8 mouse cellular contexts compared by ENCODE assay signal in genomic region chr4:125065517-125066307, GRCm38 (mm10). TPM values are rescaled to one million over a fixed set of nuclear protein-coding genes. Genes with fewer than 3 reads are reported as not detected.
DNase-seq lines count a peak whose midpoint lies in the region; ATAC-seq and TF ChIP-seq lines count a peak whose summit lies in the region.

TSS of gene Dnali1 (minus strand) at chr4:125065703.

- 0 out of 2 replicates have a peak, but pooled peaks cover 4% of the 10 kb centered on the region for H3K36me3 ChIP-seq in intestine, embryonic 16.5 days (ENCODE audit: control insufficient read depth, insufficient read depth, low read length)
- H3K36me3 ChIP-seq in liver, embryonic 13.5 days = peaks cover 29% of the 10 kb centered on the region
- H3K36me3 ChIP-seq in myocyte (ENCODE audit: control insufficient read depth, insufficient read depth) = peaks cover 17% of the 10 kb centered on the region
- H3K36me3 ChIP-seq in stomach, embryonic 16.5 days (ENCODE audit: control insufficient read depth, insufficient read depth, low read length) = peaks cover 4% of the 10 kb centered on the region; the same call in 1 of the 2 replicates

- peak within 1 kb of the TSS; percentile 65 for H3K27ac ChIP-seq in intestine, embryonic 16.5 days (ENCODE audit: low read length)
- H3K27ac ChIP-seq in liver, embryonic 13.5 days = peak within 1 kb of the TSS; percentile 66
- peak within 1 kb of the TSS; percentile 62 for H3K27ac ChIP-seq in stomach, embryonic 16.5 days (ENCODE audit: low read length)

- H3K9me3 ChIP-seq in intestine, embryonic 16.5 days (ENCODE audit: control insufficient read depth, low read length) = no peaks in the 10 kb centered on the region
- H3K9me3 ChIP-seq in liver, embryonic 13.5 days (replicated peaks) = no peaks in the 10 kb centered on the region
- no peaks in the 10 kb centered on the region for H3K9me3 ChIP-seq in stomach, embryonic 16.5 days (replicated peaks; ENCODE audit: control insufficient read depth, low read length)

- peaks cover 14% of the 10 kb centered on the region for H3K4me1 ChIP-seq in intestine, embryonic 16.5 days (ENCODE audit: control insufficient read depth, insufficient read depth, low read length)
- H3K4me1 ChIP-seq in liver, embryonic 13.5 days (replicated peaks) = peaks cover 26% of the 10 kb centered on the region
- H3K4me1 ChIP-seq in stomach, embryonic 16.5 days (ENCODE audit: control insufficient read depth, insufficient read depth, low read length) = peaks cover 9% of the 10 kb centered on the region

- DNase-seq in A20 (ENCODE audit: low read depth, low spot score) = peak; percentile 68
- peak; percentile 52 to 53 for DNase-seq in adrenal gland, adult 18-20 months (ENCODE audit: low spot score in 2 of 2)
- peak; percentile 52 for DNase-seq in embryo, embryonic 11.5 days (ENCODE audit: low read depth, low spot score)
- peak; percentile 71 to 74 for DNase-seq in heart, adult 18-20 months
- peak; percentile 63 for DNase-seq in liver, embryonic 13.5 days

- peaks cover 34% of the 10 kb centered on the region for H3K79me2 ChIP-seq in myocyte (ENCODE audit: control insufficient read depth, insufficient read depth)

- 1% methylated on average over 26 of the region's 26 CpGs for whole genome bisulfite sequencing in intestine, embryonic 16.5 days
- 1% methylated on average over 26 of the region's 26 CpGs for WGBS in liver, embryonic 13.5 days (ENCODE audit: insufficient replicate concordance)
- 2% methylated on average over 26 of the region's 26 CpGs for WGBS in stomach, embryonic 16.5 days

- H3K9ac ChIP-seq in intestine, embryonic 16.5 days (ENCODE audit: low read depth, low read length) = peak within 1 kb of the TSS; percentile 90
- peak within 1 kb of the TSS; percentile 93 for H3K9ac ChIP-seq in liver, embryonic 13.5 days
- H3K9ac ChIP-seq in stomach, embryonic 16.5 days (ENCODE audit: low read length) = peak within 1 kb of the TSS; percentile 90

- TF ChIP-seq POLR2A in myocyte (IDR thresholded peaks at IDR 0.05; ENCODE audit: insufficient read length, low read depth) = no peak

- peak within 1 kb of the TSS; percentile 90 for H3K4me2 ChIP-seq in intestine, embryonic 16.5 days (ENCODE audit: low read depth, low read length)
- peak within 1 kb of the TSS; percentile 92 for H3K4me2 ChIP-seq in liver, embryonic 13.5 days
- peak within 1 kb of the TSS; percentile 95 for H3K4me2 ChIP-seq in myocyte (ENCODE audit: low read depth)
- H3K4me2 ChIP-seq in stomach, embryonic 16.5 days (ENCODE audit: low read depth, low read length) = peak within 1 kb of the TSS; percentile 93

- peak within 1 kb of the TSS; percentile 93 for H3K4me3 ChIP-seq in intestine, embryonic 16.5 days (ENCODE audit: low read length)
- peak within 1 kb of the TSS; percentile 93 for H3K4me3 ChIP-seq in liver, embryonic 13.5 days (replicated peaks)
- H3K4me3 ChIP-seq in myocyte = peak within 1 kb of the TSS; percentile 68
- peak within 1 kb of the TSS; percentile 95 for H3K4me3 ChIP-seq in stomach, embryonic 16.5 days (replicated peaks; ENCODE audit: low read length)

- peak within 1 kb of the TSS; percentile 90 for H3ac ChIP-seq in myocyte (ENCODE audit: control insufficient read depth, insufficient read length)

- ATAC-seq in intestine, embryonic 16.5 days = peak; percentile 38
- ATAC-seq in liver, embryonic 13.5 days (ENCODE audit: low read depth) = peak; percentile 6; the same call in 1 of the 2 replicates
- no peak for ATAC-seq in stomach, embryonic 16.5 days (ENCODE audit: insufficient read depth, low FRiP score)

- 0 out of 2 replicates have a peak, but pooled peaks cover 3% of the 10 kb centered on the region for H3K27me3 ChIP-seq in intestine, embryonic 16.5 days (replicated peaks; ENCODE audit: control insufficient read depth, insufficient read depth, low read length)
- peaks cover 13% of the 10 kb centered on the region for H3K27me3 ChIP-seq in liver, embryonic 13.5 days
- no peaks in the 10 kb centered on the region for H3K27me3 ChIP-seq in myocyte (ENCODE audit: control insufficient read depth, insufficient read depth, insufficient read length)
- no peaks in the 10 kb centered on the region for H3K27me3 ChIP-seq in stomach, embryonic 16.5 days (ENCODE audit: control insufficient read depth, insufficient read depth, low read length)

TF ChIP-seq in myocyte, 11 proteins besides CTCF, POLR2A, EP300 and RAD21:
- TF ChIP-seq E2F4 (IDR thresholded peaks at IDR 0.05; ENCODE audit: insufficient read depth) (no peak), REST (IDR thresholded peaks at IDR 0.05; ENCODE audit: insufficient read depth, insufficient read length) (no peak), POLR2AphosphoS2 (IDR thresholded peaks at IDR 0.05; ENCODE audit: insufficient read length, low read depth) (no peak), USF1 (IDR thresholded peaks at IDR 0.05; ENCODE audit: low read depth) (no peak), MYOG (IDR thresholded peaks at IDR 0.05; ENCODE audit: control insufficient read depth in 1 of 3, insufficient read depth in 1 of 3, insufficient read length in 2 of 3, low read depth in 2 of 3) (no peak), TCF12 (IDR thresholded peaks at IDR 0.05; ENCODE audit: insufficient read depth, poor library complexity, severe bottlenecking) (no peak), TCF3 (IDR thresholded peaks at IDR 0.05; ENCODE audit: insufficient read length, low read depth) (no peak)

RNA-seq across cellular contexts. Expression of gene Dnali1, which starts in this region (rescaled TPM):
- not detected for total RNA-seq in adrenal gland, adult 18-20 months (2021)
- total RNA-seq in heart, adult 18-20 months (2021) = under 1 TPM in 1 of 2 experiments, not detected in 1; 0.33 TPM
- polyA plus RNA-seq in intestine, embryonic 16.5 days (2015; fragmentation: Nextera tagmentation; extraction: Ambion mirVana) = not detected in 2 replicates
- polyA plus RNA-seq in liver, embryonic 13.5 days (2015; fragmentation: Nextera tagmentation; extraction: Ambion mirVana) = not detected in 2 replicates
- 0.14 TPM for polyA plus RNA-seq in myocyte (2012; fragmentation: generic; extraction: Trizol)
- polyA plus RNA-seq in stomach, embryonic 16.5 days (2015; fragmentation: Nextera tagmentation; extraction: Ambion mirVana) = 0.10 and 0.31 TPM in 2 replicates

Comparison
In these comparisons a context has a peak if more than half of its experiments do, and no peak if none do; other contexts are left out.
1. Peak in DNase-seq in adrenal gland, adult 18-20 months; RNA of the gene not detected or under 1 TPM.
2. Peak in DNase-seq in heart, adult 18-20 months; RNA of the gene not detected or under 1 TPM.
3. Peak in ATAC-seq, H3K4me3 ChIP-seq, H3K27ac ChIP-seq, H3K9ac ChIP-seq and H3K4me2 ChIP-seq in intestine, embryonic 16.5 days; RNA of the gene not detected or under 1 TPM.
4. Peak in DNase-seq, ATAC-seq, H3K4me3 ChIP-seq, H3K27ac ChIP-seq, H3K9ac ChIP-seq and H3K4me2 ChIP-seq in liver, embryonic 13.5 days; RNA of the gene not detected or under 1 TPM.